Mouse (Mus musculus): Measurements from ENCODE around the gene Lrit2. TPM values are rescaled to one million over a fixed set of nuclear protein-coding genes. Genes with fewer than 3 reads are reported as not detected.

Gene Lrit2
- total and polyA plus RNA-seq, 3 experiments: not detected

DNA sequence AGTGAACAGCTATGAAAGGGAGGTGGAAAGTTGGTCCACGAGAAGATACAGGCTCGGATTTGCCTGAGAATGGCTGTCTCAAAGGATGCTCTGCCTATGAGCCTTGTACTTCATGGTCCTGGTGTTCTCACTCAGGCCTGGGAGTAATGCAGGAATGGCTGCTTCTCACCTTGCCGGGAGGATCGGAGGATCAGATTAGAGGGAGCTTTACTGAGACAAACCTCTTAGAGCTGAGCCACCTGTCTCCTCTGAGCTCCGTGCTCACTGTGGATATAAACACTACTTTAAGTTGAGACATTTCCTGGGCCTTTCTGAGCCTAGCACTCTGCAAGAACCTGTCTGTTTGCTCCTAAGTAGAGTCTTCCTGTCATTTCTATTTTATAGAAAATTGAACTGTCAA, 33.8 kb downstream of the Lrit2 start:
- Histone ChIP-seq H3K79me2 (ENCODE audit: control insufficient read depth, insufficient read depth, low read length, poor library complexity) (no peaks in the 10 kb centered on the region), H3K9me3 (replicated peaks; ENCODE audit: insufficient read depth, low read length) (no peaks in the 10 kb centered on the region), H3K9ac (ENCODE audit: control insufficient read depth, low read depth, low read length, poor library complexity, severe bottlenecking) (no peak overlapping the region), H3K27me3 (ENCODE audit: control insufficient read depth in 1 of 2, insufficient read depth in 2 of 2, low read length in 2 of 2) (no peaks in the 10 kb centered on the region), H3K4me1 (ENCODE audit: control insufficient read depth in 1 of 2, insufficient read depth in 2 of 2, low read length in 2 of 2) (no peaks in the 10 kb centered on the region), H3K4me3 (ENCODE audit: control insufficient read depth in 1 of 2, insufficient read depth in 1 of 2, low read depth in 2 of 2, low read length in 2 of 2) (no peak overlapping the region), H3K36me3 (ENCODE audit: control insufficient read depth in 1 of 2, insufficient read depth in 2 of 2, low read length in 2 of 2) (no peaks in the 10 kb centered on the region), H3K27ac (ENCODE audit: control insufficient read depth, low read depth, low read length) (no peak overlapping the region)
- no peak for DNase-seq (ENCODE audit: low read depth, low spot score)
- TF ChIP-seq ZNF384 (IDR thresholded peaks at IDR 0.05; ENCODE audit: low read depth, low read length) (no peak), SIN3A (IDR thresholded peaks at IDR 0.05; ENCODE audit: low read length) (no peak), ZMIZ1 (IDR thresholded peaks at IDR 0.05; ENCODE audit: low read depth, low read length) (no peak), NELFE (IDR thresholded peaks at IDR 0.05; ENCODE audit: low read depth, low read length) (no peak), RAD21 (IDR thresholded peaks at IDR 0.05; ENCODE audit: low read depth, low read length) (no peak), UBTF (IDR thresholded peaks at IDR 0.05; ENCODE audit: borderline replicate concordance, insufficient read depth, low read depth, low read length) (no peak), NRF1 (IDR thresholded peaks at IDR 0.05; ENCODE audit: insufficient read depth, low read depth, low read length, poor library complexity, severe bottlenecking) (no peak), MEF2A (IDR thresholded peaks at IDR 0.05; ENCODE audit: extremely low read depth, insufficient replicate concordance, low read depth, low read length, poor library complexity, severe bottlenecking) (no peak), GATA1 (IDR thresholded peaks at IDR 0.05; ENCODE audit: low read depth, low read length) (no peak), MYC (IDR thresholded peaks at IDR 0.05; ENCODE audit: low read depth, low read length) (no peak), RCOR1 (IDR thresholded peaks at IDR 0.05; ENCODE audit: low read depth, low read length) (no peak), MAFK (IDR thresholded peaks at IDR 0.05; ENCODE audit: borderline replicate concordance, low read depth, low read length) (no peak), TAL1 (IDR thresholded peaks at IDR 0.05; ENCODE audit: low read length) (no peak), USF2 (IDR thresholded peaks at IDR 0.05; ENCODE audit: borderline replicate concordance in 1 of 2, insufficient read depth in 1 of 2, low read depth in 1 of 2, low read length in 2 of 2) (no peak), ZC3H11A (IDR thresholded peaks at IDR 0.05; ENCODE audit: low read depth, low read length) (no peak), ZKSCAN1 (IDR thresholded peaks at IDR 0.05; ENCODE audit: low read depth, low read length) (no peak)

DNA sequence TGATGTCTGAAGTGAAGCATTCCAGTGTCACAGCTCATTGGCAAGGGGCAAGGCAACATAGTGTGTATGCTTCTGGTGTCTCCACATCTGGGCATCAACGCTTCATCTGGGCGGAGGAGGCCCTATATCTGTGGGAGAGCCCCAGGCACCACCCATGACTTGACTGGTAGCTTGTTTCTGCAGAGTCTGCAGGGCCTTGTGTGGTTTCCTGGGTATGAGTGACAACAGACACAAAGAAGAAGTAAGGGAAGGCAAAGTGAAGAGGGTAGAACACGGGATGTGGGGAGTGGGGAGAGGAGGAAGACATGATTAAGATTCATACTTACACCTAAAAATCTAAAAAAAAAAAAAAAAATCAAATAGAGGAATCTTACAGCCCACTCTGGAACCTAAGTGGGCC, 34.8 kb downstream of the Lrit2 start:
- no peak for DNase-seq (ENCODE audit: low read depth, low spot score)
- no peaks in the 10 kb centered on the region for H3K36me3 ChIP-seq (ENCODE audit: control insufficient read depth in 1 of 2, insufficient read depth in 2 of 2, low read length in 2 of 2)
- no peaks in the 10 kb centered on the region for H3K4me1 ChIP-seq (ENCODE audit: control insufficient read depth in 1 of 2, insufficient read depth in 2 of 2, low read length in 2 of 2)
- TF ChIP-seq UBTF (IDR thresholded peaks at IDR 0.05; ENCODE audit: borderline replicate concordance, insufficient read depth, low read depth, low read length) (no peak), MXI1 (IDR thresholded peaks at IDR 0.05; ENCODE audit: low read depth, low read length) (no peak), ETS1 (IDR thresholded peaks at IDR 0.05; ENCODE audit: low read depth, low read length) (no peak), USF2 (IDR thresholded peaks at IDR 0.05; ENCODE audit: borderline replicate concordance in 1 of 2, insufficient read depth in 1 of 2, low read depth in 1 of 2, low read length in 2 of 2) (no peak), JUND (IDR thresholded peaks at IDR 0.05; ENCODE audit: low read depth, low read length) (no peak), MYC (IDR thresholded peaks at IDR 0.05; ENCODE audit: low read depth, low read length) (no peak), TBP (IDR thresholded peaks at IDR 0.05; ENCODE audit: low read depth, low read length) (no peak), ZKSCAN1 (IDR thresholded peaks at IDR 0.05; ENCODE audit: low read depth, low read length) (no peak), SIN3A (IDR thresholded peaks at IDR 0.05; ENCODE audit: low read length) (no peak), ZC3H11A (IDR thresholded peaks at IDR 0.05; ENCODE audit: low read depth, low read length) (no peak)
- H3K4me3 ChIP-seq (ENCODE audit: control insufficient read depth in 1 of 2, insufficient read depth in 1 of 2, low read depth in 2 of 2, low read length in 2 of 2): no peak overlapping the region
- H3K9ac ChIP-seq (ENCODE audit: control insufficient read depth, low read depth, low read length, poor library complexity, severe bottlenecking): no peak overlapping the region
- no peaks in the 10 kb centered on the region for H3K27me3 ChIP-seq (ENCODE audit: control insufficient read depth in 1 of 2, insufficient read depth in 2 of 2, low read length in 2 of 2)
- H3K79me2 ChIP-seq (ENCODE audit: control insufficient read depth, insufficient read depth, low read length, poor library complexity): no peaks in the 10 kb centered on the region
- no peak overlapping the region for H3K27ac ChIP-seq (ENCODE audit: control insufficient read depth, low read depth, low read length)
- no peaks in the 10 kb centered on the region for H3K9me3 ChIP-seq (replicated peaks; ENCODE audit: insufficient read depth, low read length)

All from MEL (cell line).